Mouse (Mus musculus): ENCODE data around the gene Clstn2.
A peak's percentile ranks its signal among the peaks of the same experiment; 100 is the strongest.

Gene Clstn2

GRCm38 (mm10) chr9:98032573-98033272 is at the start of gene Clstn2:
TSS of gene Clstn2 (minus strand) at chr9:98033181.
- DNase-seq: peak; percentile 15 to 28

GRCm38 (mm10) chr9:98067767-98068166 is 34.8 kb upstream of the Clstn2 start:
- DNase-seq: no peak

GRCm38 (mm10) chr9:98061646-98062045 is 28.7 kb upstream of the Clstn2 start:
- DNase-seq: no peak

- DNase-seq: no peak
These were observed 24.3 kb upstream of the Clstn2 start for GRCm38 (mm10) chr9:98057291-98057690.

- DNase-seq: no peak
These were observed 18.4 kb upstream of the Clstn2 start for GRCm38 (mm10) chr9:98051343-98051742.

GRCm38 (mm10) chr9:98033273-98033855 is 383 bp upstream of the Clstn2 start:
- DNase-seq: no peak

GRCm38 (mm10) chr9:98031898-98032572 is 946 bp downstream of the Clstn2 start:
- DNase-seq: no peak

GRCm38 (mm10) chr9:98030715-98031114 is 2.3 kb downstream of the Clstn2 start:
- no peak for DNase-seq

- DNase-seq: no peak
These were observed 7.4 kb downstream of the Clstn2 start for GRCm38 (mm10) chr9:98025548-98025947.

GRCm38 (mm10) chr9:98023069-98023468 is 9.9 kb downstream of the Clstn2 start:
- no peak for DNase-seq

- DNase-seq: no peak
These were observed 13.1 kb downstream of the Clstn2 start for GRCm38 (mm10) chr9:98019876-98020275.

GRCm38 (mm10) chr9:98018687-98019086 is 14.3 kb downstream of the Clstn2 start:
- no peak for DNase-seq

- DNase-seq: no peak
These were observed 16.4 kb downstream of the Clstn2 start for GRCm38 (mm10) chr9:98016576-98016975.

- no peak for DNase-seq
These were observed 36.6 kb downstream of the Clstn2 start for GRCm38 (mm10) chr9:97996349-97996748.

GRCm38 (mm10) chr9:97995723-97996122 is 37.3 kb downstream of the Clstn2 start:
- DNase-seq: no peak

- no peak for DNase-seq
These were observed 40.9 kb downstream of the Clstn2 start for GRCm38 (mm10) chr9:97992131-97992530.

- no peak for DNase-seq
These were observed 55.6 kb downstream of the Clstn2 start for GRCm38 (mm10) chr9:97977339-97977738.

GRCm38 (mm10) chr9:97974801-97975347 is 58.1 kb downstream of the Clstn2 start:
- DNase-seq: no peak

GRCm38 (mm10) chr9:97966691-97967090 is 66.3 kb downstream of the Clstn2 start:
- no peak for DNase-seq

GRCm38 (mm10) chr9:97957508-97957907 is 75.5 kb downstream of the Clstn2 start:
- no peak for DNase-seq

- no peak for DNase-seq
These were observed 76.4 kb downstream of the Clstn2 start for GRCm38 (mm10) chr9:97956407-97957106.

- DNase-seq: no peak
These were observed 79.1 kb downstream of the Clstn2 start for GRCm38 (mm10) chr9:97953746-97954359.

Data from lung, adult 18-20 months (tissue).